Mouse (Mus musculus) C2C12 (cell line): ENCODE data around the gene Tcte1. TPM values are rescaled to one million over a fixed set of nuclear protein-coding genes. Genes with fewer than 3 reads are reported as not detected.
A peak's percentile ranks its signal among the peaks of the same experiment; 100 is the strongest.

ENCODE experiments used
- H3K27me3 ChIP-seq: one replicate; pipeline ENCODE4 v1.6.1; 2011; ENCODE audit not compliant: control insufficient read depth, insufficient read depth, insufficient read length
- H3K36me3 ChIP-seq: one replicate; pipeline ENCODE4 v1.6.1; 2011; ENCODE audit not compliant: control insufficient read depth, insufficient read depth
- H3K4me3 ChIP-seq: one replicate; pipeline ENCODE4 v1.5.1; 2011; ENCODE audit warnings: mild to moderate bottlenecking, control low read depth; ENCODE audit not compliant: poor library complexity, insufficient read depth, severe bottlenecking
- H3K79me2 ChIP-seq: one replicate; pipeline ENCODE4 v1.6.1; 2011; ENCODE audit not compliant: control insufficient read depth, insufficient read depth
- H3K79me3 ChIP-seq: one replicate; pipeline ENCODE4 v1.6.1; 2011; ENCODE audit warnings: low read depth, control low read depth
- H3ac ChIP-seq: one replicate; pipeline ENCODE3; 2011; ENCODE audit warnings: low read depth; ENCODE audit not compliant: control insufficient read depth, insufficient read length
- CEBPB ChIP-seq: IDR thresholded peaks from one replicate; pipeline ENCODE4 v1.6.1; 2011; ENCODE audit warnings: low read depth, mild to moderate bottlenecking, control low read depth, moderate library complexity
- CTCF ChIP-seq: IDR thresholded peaks from one replicate; pipeline ENCODE4 v1.5.1; 2011; ENCODE audit not compliant: control insufficient read depth, insufficient read depth, insufficient read length
- FOSL1 ChIP-seq: IDR thresholded peaks from one replicate; pipeline ENCODE4 v1.8.0; 2011; ENCODE audit warnings: mild to moderate bottlenecking, low read length; ENCODE audit not compliant: poor library complexity, insufficient read depth, severe bottlenecking
- MAX ChIP-seq: IDR thresholded peaks from one replicate; pipeline ENCODE4 v1.6.1; 2011; ENCODE audit warnings: mild to moderate bottlenecking, control low read depth
- MYOD1 ChIP-seq: IDR thresholded peaks from one replicate; pipeline ENCODE4 v1.6.1; 2011; ENCODE audit warnings: low read depth; ENCODE audit not compliant: control insufficient read depth, insufficient read length
- MYOG ChIP-seq: IDR thresholded peaks from one replicate; pipeline ENCODE4 v1.6.1; 2011; ENCODE audit not compliant: control insufficient read depth, insufficient read length; ENCODE audit errors: extremely low read depth
- USF1 ChIP-seq: IDR thresholded peaks from one replicate; pipeline ENCODE4 v1.6.1; 2011; ENCODE audit warnings: low read depth, mild to moderate bottlenecking, control low read depth, moderate library complexity
- polyA plus RNA-seq: library from polyadenylated mRNA; unstranded; fragments of >200 nt; fragmentation: generic; extraction: Trizol; gene quantifications from one replicate; pipeline ENCODE4 v1.2.1, GENCODE M21; 2012; ENCODE audit warnings: missing spikeins

Gene Tcte1
- polyA plus RNA-seq, 1 experiment: not detected

GRCm38 (mm10) chr17:45584096-45584896 lies 61.1 kb downstream of the Tcte1 start:
- Histone ChIP-seq H3K4me3 (no peak overlapping the region), H3K27me3 (no peaks in the 10 kb centered on the region), H3ac (no peak overlapping the region), H3K79me3 (peaks cover under 1% of the 10 kb centered on the region), H3K36me3 (peaks cover 46% of the 10 kb centered on the region), H3K79me2 (peaks cover 14% of the 10 kb centered on the region)
- no peak for TF ChIP-seq MAX
- no peak for TF ChIP-seq USF1
- no peak for TF ChIP-seq MYOD1
- TF ChIP-seq CEBPB: no peak
- TF ChIP-seq FOSL1: no peak
- TF ChIP-seq CTCF: no peak
- TF ChIP-seq MYOG: no peak

GRCm38 (mm10) chr17:45584939-45585678 lies 61.9 kb downstream of the Tcte1 start:
- Histone ChIP-seq H3K79me2 (peaks cover 22% of the 10 kb centered on the region), H3K36me3 (peaks cover 54% of the 10 kb centered on the region), H3K4me3 (no peak overlapping the region), H3ac (no peak overlapping the region), H3K79me3 (peaks cover 6% of the 10 kb centered on the region), H3K27me3 (no peaks in the 10 kb centered on the region)
- TF ChIP-seq CTCF (peak; percentile 83), USF1 (no peak)

GRCm38 (mm10) chr17:45585725-45586448 lies 62.7 kb downstream of the Tcte1 start:
- no peak overlapping the region for H3K4me3 ChIP-seq
- TF ChIP-seq FOSL1: no peak
- no peaks in the 10 kb centered on the region for H3K27me3 ChIP-seq
- peaks cover 12% of the 10 kb centered on the region for H3K79me3 ChIP-seq
- no peak overlapping the region for H3ac ChIP-seq
- H3K36me3 ChIP-seq: peaks cover 62% of the 10 kb centered on the region
- peaks cover 30% of the 10 kb centered on the region for H3K79me2 ChIP-seq

GRCm38 (mm10) chr17:45586449-45586837 lies 63.2 kb downstream of the Tcte1 start:
- no peak overlapping the region for H3ac ChIP-seq
- no peak for TF ChIP-seq CTCF
- no peak for TF ChIP-seq MYOG
- TF ChIP-seq MAX: no peak
- peaks cover 18% of the 10 kb centered on the region for H3K79me3 ChIP-seq
- H3K4me3 ChIP-seq: no peak overlapping the region
- no peaks in the 10 kb centered on the region for H3K27me3 ChIP-seq
- H3K36me3 ChIP-seq: peaks cover 68% of the 10 kb centered on the region
- peaks cover 35% of the 10 kb centered on the region for H3K79me2 ChIP-seq

- TF ChIP-seq CEBPB (no peak), USF1 (no peak), CTCF (no peak), MYOG (no peak), MYOD1 (no peak), MAX (no peak), FOSL1 (no peak)
- H3K79me2 ChIP-seq: peaks cover 54% of the 10 kb centered on the region
- peaks cover 36% of the 10 kb centered on the region for H3K79me3 ChIP-seq
- no peak overlapping the region for H3ac ChIP-seq
- no peaks in the 10 kb centered on the region for H3K27me3 ChIP-seq
- no peak overlapping the region for H3K4me3 ChIP-seq
- H3K36me3 ChIP-seq: peaks cover 69% of the 10 kb centered on the region
These were observed 65.1 kb downstream of the Tcte1 start for GRCm38 (mm10) chr17:45588370-45588769.

GRCm38 (mm10) chr17:45589236-45589635 lies 66.0 kb downstream of the Tcte1 start:
- H3K79me2 ChIP-seq: peaks cover 63% of the 10 kb centered on the region
- TF ChIP-seq FOSL1 (no peak), MYOD1 (no peak), CTCF (no peak), USF1 (no peak), CEBPB (no peak), MYOG (no peak), MAX (no peak)
- H3K4me3 ChIP-seq: no peak overlapping the region
- peaks cover 45% of the 10 kb centered on the region for H3K79me3 ChIP-seq
- H3K36me3 ChIP-seq: peaks cover 63% of the 10 kb centered on the region
- no peak overlapping the region for H3ac ChIP-seq
- H3K27me3 ChIP-seq: no peaks in the 10 kb centered on the region
